Mouse (Mus musculus) stomach, embryonic 15.5 days (tissue): ENCODE measurements around the gene Ptrh1. TPM values are rescaled to one million over a fixed set of nuclear protein-coding genes. Genes with fewer than 3 reads are reported as not detected.
A peak's percentile ranks its signal among the peaks of the same experiment; 100 is the strongest.

ENCODE experiments used
- ATAC-seq: fragments of 200-750 bp; cut with Nextera tagmentation; 2 replicates; pipeline ENCODE4 v1.8.0; 2017; ENCODE audit warnings: low read depth, moderate number of reproducible peaks, moderate TSS enrichment; ENCODE audit not compliant: insufficient read depth, low FRiP score
- H3K27ac ChIP-seq: fragments of 300-500 bp; sonication (generic); 2 replicates; pipeline ENCODE4 v1.5.1; 2015; ENCODE audit warnings: mild to moderate bottlenecking, inconsistent platforms
- H3K27me3 ChIP-seq: fragments of 300-500 bp; sonication (generic); replicated peaks from 2 replicates; pipeline ENCODE4 v1.6.1; 2015; ENCODE audit warnings: inconsistent platforms
- H3K36me3 ChIP-seq: fragments of 300-500 bp; sonication (generic); 2 replicates; pipeline ENCODE4 v1.6.1; 2015; ENCODE audit warnings: inconsistent platforms
- H3K4me1 ChIP-seq: fragments of 300-500 bp; sonication (generic); 2 replicates; pipeline ENCODE4 v1.6.1; 2015; ENCODE audit warnings: inconsistent platforms
- H3K4me2 ChIP-seq: fragments of 300-500 bp; sonication (generic); 2 replicates; pipeline ENCODE4 v1.6.1; 2015; ENCODE audit warnings: mild to moderate bottlenecking, inconsistent platforms
- H3K4me3 ChIP-seq: fragments of 300-500 bp; sonication (generic); replicated peaks from 2 replicates; pipeline ENCODE4 v1.5.1; 2015; ENCODE audit warnings: inconsistent platforms
- H3K9ac ChIP-seq: fragments of 300-500 bp; sonication (generic); 2 replicates; pipeline ENCODE4 v1.6.1; 2015; ENCODE audit warnings: inconsistent platforms
- H3K9me3 ChIP-seq: fragments of 300-500 bp; sonication (generic); 2 replicates; pipeline ENCODE4 v1.6.1; 2016; ENCODE audit warnings: inconsistent platforms
- WGBS: fragments of 180-500 bp; shearing (Covaris S2); methylation state at CpG from one replicate; pipeline ENCODE4 v1.1.7; 2015; 5-methylcytosine and 5-hydroxymethylcytosine counted together
- polyA plus RNA-seq: library from polyadenylated mRNA; unstranded; fragments of >200 nt; fragmentation: Nextera tagmentation; extraction: Ambion mirVana; gene quantifications from 2 replicates; pipeline ENCODE4 v1.2.1, GENCODE M21; 2015

Gene Ptrh1
- polyA plus RNA-seq, 1 experiment from 2014 or later = 4.4 TPM

DNA sequence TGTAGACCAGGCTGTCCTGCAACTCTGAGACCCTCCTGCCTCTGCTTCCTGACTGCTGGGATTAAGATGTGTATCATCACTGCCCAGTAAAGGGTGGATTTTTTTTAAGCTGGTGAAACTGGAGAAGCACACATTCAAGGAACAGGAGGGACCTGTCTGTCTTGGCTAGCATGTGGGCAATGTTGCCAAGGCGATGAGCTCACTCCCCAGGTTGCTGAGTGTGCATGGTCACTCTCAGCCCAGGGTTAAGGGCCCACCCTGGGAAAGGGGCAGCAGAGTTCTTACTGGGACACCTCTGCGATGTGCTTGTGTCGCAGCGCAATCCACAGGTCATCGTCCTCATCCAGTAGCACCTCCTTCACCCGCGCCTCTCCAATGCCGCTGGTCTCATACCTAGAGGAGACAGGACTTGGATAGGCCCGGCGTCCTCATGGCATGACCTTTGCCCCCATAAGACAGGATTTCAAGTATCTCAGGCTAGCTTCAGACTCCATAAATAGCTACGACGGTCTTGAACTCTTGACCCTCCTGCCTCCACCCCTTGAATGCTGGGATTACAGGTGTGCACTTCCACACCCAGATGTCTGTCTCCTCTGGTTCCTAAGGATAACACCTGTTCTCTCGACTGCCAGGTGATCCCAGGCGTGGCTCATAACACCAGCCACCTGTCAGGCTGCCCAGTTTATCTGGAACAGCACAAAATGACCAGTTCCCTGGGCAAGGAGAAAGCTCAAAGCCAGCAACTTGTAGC lies 33.4 kb downstream of the Ptrh1 start:
- Histone ChIP-seq H3K36me3 (0 out of 2 replicates have a peak, but pooled peaks cover 9% of the 10 kb centered on the region), H3K27ac (no peak overlapping the region)
- 89% methylated on average over 14 of the region's 14 CpGs for WGBS

GRCm38 (mm10) chr2:32811959-32812358 lies 36.4 kb downstream of the Ptrh1 start:
- Histone ChIP-seq H3K9ac (no peak overlapping the region), H3K4me1 (no peaks in the 10 kb centered on the region), H3K4me2 (no peak overlapping the region), H3K4me3 (no peak overlapping the region), H3K27me3 (no peaks in the 10 kb centered on the region), H3K9me3 (no peaks in the 10 kb centered on the region), H3K27ac (no peak overlapping the region), H3K36me3 (0 out of 2 replicates have a peak, but pooled peaks cover 9% of the 10 kb centered on the region)
- WGBS = 73% methylated on average over 8 of the region's 8 CpGs
- no peak for ATAC-seq

More for the DNA sequence above, 33.4 kb downstream of the Ptrh1 start:
- no peaks in the 10 kb centered on the region for H3K9me3 ChIP-seq
- no peak overlapping the region for H3K9ac ChIP-seq
- no peak overlapping the region for H3K4me3 ChIP-seq
- H3K4me1 ChIP-seq = no peaks in the 10 kb centered on the region
- ATAC-seq = no peak
- H3K4me2 ChIP-seq = no peak overlapping the region
- H3K27me3 ChIP-seq = no peaks in the 10 kb centered on the region

GRCm38 (mm10) chr2:32816497-32816896 lies 40.9 kb downstream of the Ptrh1 start:
- H3K9me3 ChIP-seq = no peaks in the 10 kb centered on the region
- H3K4me3 ChIP-seq = no peak overlapping the region
- no peaks in the 10 kb centered on the region for H3K4me1 ChIP-seq
- H3K27me3 ChIP-seq = no peaks in the 10 kb centered on the region
- H3K4me2 ChIP-seq = no peak overlapping the region
- no peaks in the 10 kb centered on the region for H3K36me3 ChIP-seq
- 91% methylated on average over 2 of the region's 2 CpGs for WGBS
- ATAC-seq = no peak
- H3K27ac ChIP-seq = no peak overlapping the region
- no peak overlapping the region for H3K9ac ChIP-seq

DNA sequence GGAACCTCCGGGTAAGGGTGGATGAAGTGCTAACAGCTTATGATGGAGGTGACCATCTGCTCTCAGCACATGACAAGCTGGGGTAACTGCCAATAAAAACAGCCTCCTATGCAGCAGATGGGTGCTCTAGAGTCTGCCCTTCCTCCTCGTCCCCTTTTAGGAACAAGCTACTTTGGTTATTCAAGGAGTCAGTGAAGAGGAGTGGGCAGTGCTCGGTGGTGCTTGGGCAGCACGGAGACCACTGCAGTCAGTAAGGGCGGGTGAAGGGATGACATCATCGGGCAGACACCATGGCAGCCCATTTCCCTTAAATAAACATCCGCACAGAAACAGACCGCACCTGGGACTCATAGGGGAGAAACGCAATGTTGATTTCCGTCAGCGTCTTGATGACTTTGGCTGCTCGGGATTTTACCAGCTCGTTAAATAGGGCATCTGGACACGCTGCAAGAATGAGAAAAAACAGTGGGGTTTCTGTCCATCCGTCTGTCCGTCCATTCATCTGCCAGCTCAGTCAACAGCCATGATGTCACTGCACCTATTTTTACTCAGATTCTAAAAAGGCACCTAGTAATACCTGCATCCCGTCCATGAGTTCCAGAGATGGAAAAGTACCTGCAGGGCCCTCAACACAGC lies 41.5 kb downstream of the Ptrh1 start:
- Histone ChIP-seq H3K4me1 (no peaks in the 10 kb centered on the region), H3K36me3 (no peaks in the 10 kb centered on the region), H3K4me2 (peak overlapping the region; percentile 24; the same call in 1 of the 2 replicates), H3K27me3 (no peaks in the 10 kb centered on the region), H3K4me3 (no peak overlapping the region), H3K9ac (no peak overlapping the region), H3K27ac (no peak overlapping the region), H3K9me3 (no peaks in the 10 kb centered on the region)
- no peak for ATAC-seq
- WGBS = 32% methylated on average over 17 of the region's 17 CpGs

GRCm38 (mm10) chr2:32817589-32817988 lies 42.0 kb downstream of the Ptrh1 start:
- Histone ChIP-seq H3K36me3 (no peaks in the 10 kb centered on the region), H3K27ac (no peak overlapping the region), H3K9ac (no peak overlapping the region), H3K4me1 (no peaks in the 10 kb centered on the region), H3K4me3 (no peak overlapping the region), H3K4me2 (no peak overlapping the region), H3K9me3 (no peaks in the 10 kb centered on the region), H3K27me3 (no peaks in the 10 kb centered on the region)
- ATAC-seq = no peak
- WGBS = 65% methylated on average over 7 of the region's 7 CpGs

DNA sequence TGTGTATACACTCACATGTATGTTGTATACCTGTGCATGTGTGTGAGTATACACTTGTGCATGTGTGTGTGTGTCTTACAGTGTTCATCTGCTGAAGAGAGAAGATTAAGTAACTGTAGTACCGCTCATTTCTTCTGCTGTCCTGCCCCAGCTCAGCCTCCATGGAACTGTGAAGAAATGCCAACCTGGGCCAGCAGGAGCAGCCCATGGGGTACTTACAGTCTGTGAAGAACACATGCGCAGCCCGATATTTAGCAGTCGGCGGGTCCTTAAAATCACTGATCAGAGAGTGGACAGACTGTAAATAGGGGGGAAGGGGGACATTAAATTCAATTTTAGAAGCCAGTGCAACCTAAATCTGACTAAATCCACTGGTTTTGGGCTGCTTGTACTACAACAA lies 42.6 kb downstream of the Ptrh1 start:
- H3K9ac ChIP-seq = no peak overlapping the region
- WGBS = 93% methylated on average over 5 of the region's 5 CpGs
- no peaks in the 10 kb centered on the region; the same call in 1 of the 2 replicates for H3K27me3 ChIP-seq
- ATAC-seq = no peak
- H3K4me2 ChIP-seq = no peak overlapping the region
- no peaks in the 10 kb centered on the region for H3K36me3 ChIP-seq
- no peaks in the 10 kb centered on the region for H3K9me3 ChIP-seq
- no peak overlapping the region for H3K4me3 ChIP-seq
- H3K27ac ChIP-seq = no peak overlapping the region
- no peaks in the 10 kb centered on the region for H3K4me1 ChIP-seq

- no peaks in the 10 kb centered on the region; the same call in 1 of the 2 replicates for H3K27me3 ChIP-seq
- H3K4me3 ChIP-seq = no peak overlapping the region
- no peaks in the 10 kb centered on the region for H3K9me3 ChIP-seq
- H3K36me3 ChIP-seq = no peaks in the 10 kb centered on the region
- no peak overlapping the region for H3K9ac ChIP-seq
- H3K4me2 ChIP-seq = no peak overlapping the region
- peaks cover 5% of the 10 kb centered on the region; the same call in 1 of the 2 replicates for H3K4me1 ChIP-seq
- ATAC-seq = peak; percentile 28; the same call in 1 of the 2 replicates
- H3K27ac ChIP-seq = no peak overlapping the region
- WGBS = 61% methylated on average over 11 of the region's 11 CpGs
Observed at GRCm38 (mm10) chr2:32821041-32821802, 45.6 kb downstream of the Ptrh1 start.

DNA sequence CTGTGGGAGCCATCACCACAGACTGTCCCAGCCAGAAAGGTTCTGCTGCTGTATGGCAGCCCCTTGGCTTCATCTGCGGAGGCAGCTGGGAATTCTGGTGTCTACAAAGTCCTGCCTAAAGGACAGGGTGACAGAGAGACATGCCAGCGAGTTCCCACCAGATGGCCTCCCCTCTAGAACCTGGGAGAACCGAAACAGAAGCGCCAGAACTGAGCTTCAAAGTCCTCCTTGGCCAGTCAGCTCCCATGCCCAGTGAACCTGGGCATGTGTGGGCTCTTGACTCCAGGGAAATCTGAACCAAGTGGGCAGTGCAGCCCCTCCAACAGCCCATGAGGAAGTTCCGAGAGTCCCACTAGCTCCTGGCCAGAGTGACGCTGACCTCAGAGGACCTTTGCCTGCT lies 47.1 kb downstream of the Ptrh1 start:
- H3K4me3 ChIP-seq = no peak overlapping the region
- no peak overlapping the region for H3K27ac ChIP-seq
- no peaks in the 10 kb centered on the region; the same call in 1 of the 2 replicates for H3K27me3 ChIP-seq
- H3K36me3 ChIP-seq = no peaks in the 10 kb centered on the region
- ATAC-seq = no peak
- H3K4me2 ChIP-seq = no peak overlapping the region
- H3K9ac ChIP-seq = no peak overlapping the region
- H3K4me1 ChIP-seq = peaks cover 5% of the 10 kb centered on the region; the same call in 1 of the 2 replicates
- WGBS = 75% methylated on average over 6 of the region's 6 CpGs
- no peaks in the 10 kb centered on the region for H3K9me3 ChIP-seq

DNA sequence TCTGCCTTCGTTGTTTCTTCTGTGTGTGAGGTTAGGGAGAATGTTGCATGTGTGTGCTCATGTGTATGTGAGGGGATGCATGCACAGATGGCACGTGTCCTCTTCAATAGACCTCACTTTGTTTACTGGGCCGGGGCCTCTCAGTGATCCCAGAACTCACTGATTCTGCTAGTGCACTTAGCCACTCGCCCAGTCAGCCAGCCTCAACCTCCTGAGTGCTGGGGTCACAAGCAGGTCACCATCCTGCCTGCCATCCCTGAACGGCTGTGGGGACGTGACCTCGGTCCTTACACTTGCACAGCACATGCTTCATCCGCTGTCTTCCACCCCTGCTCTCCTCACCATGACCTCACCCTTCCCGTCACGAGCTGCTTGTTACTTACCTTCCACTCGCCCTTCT lies 47.6 kb downstream of the Ptrh1 start:
- H3K36me3 ChIP-seq = no peaks in the 10 kb centered on the region
- no peaks in the 10 kb centered on the region; the same call in 1 of the 2 replicates for H3K27me3 ChIP-seq
- WGBS = 39% methylated on average over 11 of the region's 11 CpGs
- H3K27ac ChIP-seq = no peak overlapping the region
- H3K9ac ChIP-seq = no peak overlapping the region
- no peak for ATAC-seq
- H3K4me3 ChIP-seq = no peak overlapping the region
- no peak overlapping the region for H3K4me2 ChIP-seq
- H3K9me3 ChIP-seq = no peaks in the 10 kb centered on the region
- peaks cover 5% of the 10 kb centered on the region; the same call in 1 of the 2 replicates for H3K4me1 ChIP-seq

DNA sequence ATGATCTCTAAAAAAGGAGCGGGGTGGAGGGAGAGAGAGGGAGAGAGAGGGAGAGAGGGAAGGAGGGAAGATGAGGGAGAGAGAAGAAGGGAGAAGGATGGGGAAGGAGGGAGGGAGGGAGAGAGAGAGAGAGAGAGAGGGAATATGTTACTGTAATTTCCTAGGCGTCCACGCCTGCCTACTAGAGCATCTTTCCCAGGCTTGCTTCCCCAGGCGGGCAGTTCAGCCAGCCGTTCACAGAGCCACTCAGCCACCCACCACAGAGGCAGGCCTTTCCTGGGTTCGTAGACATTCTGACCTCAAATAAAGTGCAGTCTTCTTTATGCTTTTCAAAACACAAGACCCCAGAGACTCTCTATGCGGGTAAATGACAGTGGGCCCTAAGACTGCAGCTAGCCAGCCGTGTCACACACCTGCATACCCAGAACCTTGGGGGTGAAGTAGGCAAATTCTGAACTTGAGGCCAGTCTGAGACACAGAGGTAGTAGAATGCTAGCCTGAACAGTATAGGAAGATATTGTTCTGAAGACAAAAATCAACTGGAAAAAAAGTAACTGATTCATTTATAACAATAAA lies 48.1 kb downstream of the Ptrh1 start:
- Histone ChIP-seq H3K4me2 (no peak overlapping the region), H3K27ac (0 out of 2 replicates have a peak overlapping the region, but pooled peaks have one; percentile 11), H3K27me3 (no peaks in the 10 kb centered on the region; the same call in 1 of the 2 replicates), H3K36me3 (no peaks in the 10 kb centered on the region), H3K9ac (no peak overlapping the region), H3K4me1 (peaks cover 5% of the 10 kb centered on the region; the same call in 1 of the 2 replicates), H3K4me3 (no peak overlapping the region), H3K9me3 (no peaks in the 10 kb centered on the region)
- no peak for ATAC-seq
- 53% methylated on average over 8 of the region's 8 CpGs for WGBS

DNA sequence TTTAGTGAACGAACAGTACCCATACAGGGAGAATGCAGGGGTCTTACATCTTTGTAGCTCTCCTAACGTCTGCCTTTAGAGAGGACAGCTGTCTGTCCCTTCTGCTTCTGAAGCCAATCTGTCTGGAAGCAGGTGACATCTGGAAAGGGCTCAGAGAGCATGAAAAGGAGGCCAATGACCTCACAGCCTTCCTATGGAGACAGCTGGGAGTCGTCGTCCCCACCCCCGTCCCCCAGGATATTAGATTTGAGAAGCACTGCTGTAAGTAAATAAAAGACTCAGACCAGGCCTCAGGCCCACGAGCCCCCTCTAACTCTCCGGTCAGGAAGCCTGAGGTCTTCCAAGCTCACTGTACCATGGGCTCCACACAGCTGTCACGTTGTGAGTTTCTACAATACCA lies 48.6 kb downstream of the Ptrh1 start:
- no peak overlapping the region for H3K9ac ChIP-seq
- no peaks in the 10 kb centered on the region for H3K9me3 ChIP-seq
- H3K27ac ChIP-seq = no peak overlapping the region; the same call in 1 of the 2 replicates
- H3K27me3 ChIP-seq = no peaks in the 10 kb centered on the region; the same call in 1 of the 2 replicates
- no peak; the same call in 1 of the 2 replicates for ATAC-seq
- H3K36me3 ChIP-seq = no peaks in the 10 kb centered on the region
- peaks cover 5% of the 10 kb centered on the region; the same call in 1 of the 2 replicates for H3K4me1 ChIP-seq
- no peak overlapping the region for H3K4me2 ChIP-seq
- WGBS = 36% methylated on average over 8 of the region's 8 CpGs
- H3K4me3 ChIP-seq = no peak overlapping the region
